Mouse (Mus musculus): ENCODE measurements around the gene Apobec4. TPM values are rescaled to one million over a fixed set of nuclear protein-coding genes. Genes with fewer than 3 reads are reported as not detected.
"Not testable (repeated sequence)": the region's sequence is repeated elsewhere in the genome, so short reads cannot be mapped to it uniquely, and the experiment has no call there.

Apobec4 gene
- total RNA-seq, 2 experiments from 2014 or later, result not detected

DNA sequence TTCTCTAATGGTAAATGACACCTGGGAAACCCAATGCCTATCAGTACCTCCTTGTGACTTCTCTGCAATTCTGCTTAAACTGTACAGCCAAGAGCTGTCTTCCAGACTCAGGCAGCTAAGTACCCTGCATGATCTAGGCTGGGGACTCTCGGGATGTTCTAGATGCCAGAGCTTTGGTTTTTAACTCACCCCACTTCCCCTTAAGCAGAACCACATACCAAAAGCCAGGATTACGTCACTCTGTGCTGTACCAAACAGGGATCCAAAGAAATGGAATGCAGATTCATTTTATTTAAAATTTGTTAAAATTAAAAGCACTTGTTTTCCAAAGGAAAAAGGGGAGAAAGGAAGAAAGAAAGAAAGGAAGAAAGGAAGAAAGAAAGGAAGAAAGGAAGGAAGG is 11.4 kb downstream of the Apobec4 start:
- intact Hi-C loops (cut with DNase I), result no loop called here
- DNase-seq, result no peak

DNA sequence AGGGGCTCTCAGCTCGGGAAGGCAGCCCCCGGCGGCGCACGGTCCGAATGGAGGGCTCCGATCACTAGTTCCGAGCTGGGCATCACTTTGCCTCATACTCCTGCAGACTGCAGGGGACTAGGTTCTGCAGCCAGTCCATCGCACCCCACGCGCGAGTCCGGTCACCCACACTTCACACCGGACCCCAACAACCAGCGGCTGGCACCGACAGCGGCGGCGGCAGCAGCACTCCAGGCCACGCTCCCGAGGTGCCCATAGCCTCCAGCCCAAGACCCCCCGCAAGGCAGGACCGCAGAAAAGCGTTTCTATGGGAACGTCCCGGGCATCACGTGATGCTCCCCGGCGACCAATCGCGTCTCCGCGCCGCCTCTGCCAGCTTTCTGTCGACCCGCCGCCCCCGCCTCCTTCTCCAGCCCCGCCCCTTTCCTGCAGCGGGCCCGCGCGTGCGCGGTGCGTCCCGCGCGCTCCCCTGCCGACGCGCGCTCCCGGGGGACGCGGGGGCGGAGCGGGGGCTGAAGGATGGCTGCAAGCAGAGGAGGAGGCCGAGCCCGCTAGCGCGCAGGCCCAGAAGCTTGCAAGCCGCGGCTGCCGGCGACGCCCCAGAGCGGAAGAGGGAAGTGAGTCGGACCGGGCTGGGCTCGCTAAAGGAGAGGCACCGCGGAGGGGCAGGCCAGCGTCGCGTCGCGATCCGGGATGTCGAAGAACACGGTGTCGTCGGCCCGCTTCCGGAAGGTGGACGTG is 15.9 kb downstream of the Apobec4 start, which contains the start of the genes Rgl1 and Arpc5:
TSS of gene Rgl1 (minus strand) at position 320 of the 741 bp plus-strand sequence.
TSS of gene Arpc5 (plus strand) at position 511 of the 741 bp plus-strand sequence.
- peak; percentile 99 for DNase-seq
- intact Hi-C loops (cut with DNase I), result loop anchor here (2.0 to 5.0 kb wide), 2 partner anchors 137 to 244 kb away; partner anchors contain the start of gene Smg7

DNA sequence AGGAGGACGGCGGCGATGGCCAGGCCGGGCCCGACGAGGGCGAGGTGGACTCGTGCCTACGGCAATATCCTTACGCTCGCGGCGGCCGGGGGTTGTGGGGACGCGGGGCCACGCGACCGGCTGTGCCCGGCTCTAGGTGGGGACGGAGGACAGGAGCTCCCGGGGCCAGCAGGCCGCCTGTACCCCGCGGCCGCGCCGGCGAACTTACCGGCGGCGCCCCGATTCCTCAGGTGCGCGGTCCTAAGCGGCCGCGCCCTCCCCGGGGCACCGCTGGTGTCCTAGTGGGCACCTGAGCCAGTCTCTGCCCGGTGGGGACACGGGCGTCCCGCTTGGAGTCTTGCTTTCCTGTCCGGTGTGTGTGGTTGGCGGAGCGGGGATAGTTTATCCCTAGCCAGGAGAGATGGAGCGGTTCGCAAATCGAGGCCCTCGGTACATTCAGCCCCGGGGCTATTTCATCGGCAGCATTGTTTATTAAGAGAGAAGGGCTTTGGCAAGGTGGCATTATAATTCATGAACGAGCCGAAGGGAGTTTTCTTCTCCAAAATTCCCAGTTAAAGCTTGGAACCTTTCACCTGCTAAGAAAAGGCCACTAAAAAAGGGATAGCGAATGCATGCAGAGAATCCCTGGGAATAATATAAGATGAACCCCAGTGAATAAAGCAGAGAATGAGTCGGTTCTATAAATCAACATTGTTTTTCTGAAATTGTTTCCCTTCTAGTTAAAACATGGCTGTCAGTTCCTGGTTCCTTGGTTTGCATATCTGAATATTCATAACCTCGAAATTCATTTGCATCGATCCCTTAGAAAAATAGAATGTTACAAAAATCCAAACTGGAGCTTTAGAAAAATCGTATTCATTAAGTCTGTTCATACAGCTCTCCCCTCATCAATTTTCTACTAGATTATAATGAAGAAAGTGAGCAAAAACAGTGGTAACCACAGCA is 16.7 kb downstream of the Apobec4 start:
- intact Hi-C loops (cut with DNase I), result loop anchor here (2.0 to 5.0 kb wide), 2 partner anchors 136 to 245 kb away; partner anchors contain the start of gene Smg7
- no peak for DNase-seq

DNA sequence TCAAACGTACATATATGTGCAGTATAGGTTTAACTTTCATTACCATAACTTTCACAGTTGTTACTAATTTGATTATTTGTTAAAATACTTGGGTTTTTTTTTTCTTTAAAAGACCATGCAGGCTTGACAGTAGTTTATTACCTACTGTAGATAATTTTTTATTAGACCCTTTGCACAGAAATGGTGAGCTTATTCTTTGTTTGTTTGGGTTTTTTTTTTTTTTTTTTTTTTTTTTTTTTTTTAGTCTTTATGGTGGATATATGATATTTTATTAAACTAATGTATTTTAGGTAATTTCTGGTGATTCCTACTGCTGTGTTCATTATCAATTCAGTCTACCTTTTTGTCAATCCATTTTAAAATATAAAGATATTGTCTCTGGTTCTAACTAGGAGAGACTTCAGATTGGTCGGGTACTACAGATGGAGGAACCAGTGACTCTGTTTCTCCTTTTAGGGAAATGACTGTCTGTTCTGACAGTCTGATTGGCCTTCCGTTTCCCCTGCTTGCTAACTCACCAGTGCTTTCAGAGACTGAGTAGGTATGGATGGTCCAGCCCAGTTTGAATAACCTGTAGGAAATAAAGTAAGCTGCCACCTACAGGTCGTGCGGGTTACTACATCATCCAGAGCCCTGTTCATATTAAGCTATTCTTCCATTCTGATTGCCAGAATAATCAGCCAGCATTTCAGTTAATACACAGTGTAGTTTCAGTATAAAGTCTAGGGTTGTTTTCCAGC is 17.6 kb downstream of the Apobec4 start:
- DNase-seq, result peak; percentile 80 to 88
- intact Hi-C loops (cut with DNase I), result loop anchor here (2.0 to 5.0 kb wide), 2 partner anchors 135 to 246 kb away; partner anchors contain the start of gene Smg7

DNA sequence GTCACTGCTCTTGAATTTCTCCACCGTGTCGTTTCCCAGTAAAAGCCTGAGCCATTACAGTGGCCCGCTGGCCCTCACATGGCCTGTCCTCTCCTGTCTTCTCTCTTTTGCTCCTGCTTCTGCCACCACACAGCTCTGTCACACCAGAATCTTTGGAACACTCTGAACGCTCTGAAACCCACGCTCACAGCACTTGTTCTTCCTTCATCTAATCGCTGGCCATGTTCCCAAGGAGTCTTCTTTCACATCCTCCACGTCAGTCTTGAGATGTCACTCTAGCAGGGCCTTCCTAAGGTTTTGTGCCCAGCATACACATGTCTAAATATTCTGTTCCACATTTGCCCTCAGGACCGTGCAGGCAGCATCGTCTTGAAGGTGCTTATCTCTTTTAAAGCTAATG is 20.7 kb downstream of the Apobec4 start:
- intact Hi-C loops (cut with DNase I), result no loop called here
- no peak for DNase-seq

DNA sequence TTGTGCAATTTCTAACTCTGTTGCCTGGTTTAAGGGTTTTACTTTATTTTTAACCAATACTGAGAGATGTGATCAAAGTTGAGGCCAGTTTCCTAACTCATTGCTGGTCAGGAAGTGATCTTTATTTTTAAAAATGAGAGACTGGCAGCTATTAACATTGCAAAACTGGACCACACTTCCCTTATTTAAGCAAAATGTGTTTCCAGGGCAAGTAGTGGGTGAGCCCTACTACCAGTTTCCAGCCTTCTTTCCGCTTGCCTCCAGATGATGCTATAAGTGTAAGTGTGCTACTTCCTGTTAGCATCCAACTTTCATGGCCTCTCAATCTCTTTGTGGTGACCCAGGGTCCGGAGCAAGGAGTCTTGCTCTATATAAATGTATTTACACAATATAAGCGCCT is 24.2 kb downstream of the Apobec4 start:
- intact Hi-C loops (cut with DNase I); DNase-seq: not testable (repeated sequence)

DNA sequence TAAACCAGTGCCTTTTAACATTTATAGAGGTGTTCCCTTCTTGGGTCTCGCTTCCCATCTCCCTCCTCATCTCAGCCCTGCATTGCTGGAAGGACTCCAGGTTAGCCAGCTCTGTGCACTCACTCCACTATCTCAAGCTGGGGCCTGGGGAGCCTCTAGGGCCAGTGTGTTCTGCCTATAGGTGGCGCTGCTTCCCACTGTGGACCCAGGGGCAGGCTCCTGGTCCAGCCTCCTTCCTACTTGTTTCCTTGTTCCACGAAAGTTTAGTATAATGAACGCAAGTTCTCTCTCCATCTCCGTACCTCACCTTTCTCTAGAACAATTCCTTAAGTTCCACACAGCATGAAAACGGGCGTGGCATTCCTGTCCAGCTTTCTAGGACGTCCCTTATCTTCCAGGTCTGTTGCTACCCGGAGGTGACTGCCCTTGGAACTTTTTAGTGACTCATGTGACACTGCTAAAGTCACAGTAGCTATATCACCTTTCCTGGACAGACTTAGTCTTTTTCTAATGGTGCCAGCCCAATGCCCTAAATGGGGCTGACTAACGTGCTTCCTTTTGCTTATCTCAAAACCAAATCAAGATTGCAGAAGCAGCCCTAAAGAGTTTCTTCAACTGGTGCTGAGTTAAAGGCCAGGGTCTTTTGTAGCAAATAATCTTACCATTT is 28.9 kb downstream of the Apobec4 start:
- peak; percentile 82 to 87 for DNase-seq
- intact Hi-C loops (cut with DNase I), result no loop called here

DNA sequence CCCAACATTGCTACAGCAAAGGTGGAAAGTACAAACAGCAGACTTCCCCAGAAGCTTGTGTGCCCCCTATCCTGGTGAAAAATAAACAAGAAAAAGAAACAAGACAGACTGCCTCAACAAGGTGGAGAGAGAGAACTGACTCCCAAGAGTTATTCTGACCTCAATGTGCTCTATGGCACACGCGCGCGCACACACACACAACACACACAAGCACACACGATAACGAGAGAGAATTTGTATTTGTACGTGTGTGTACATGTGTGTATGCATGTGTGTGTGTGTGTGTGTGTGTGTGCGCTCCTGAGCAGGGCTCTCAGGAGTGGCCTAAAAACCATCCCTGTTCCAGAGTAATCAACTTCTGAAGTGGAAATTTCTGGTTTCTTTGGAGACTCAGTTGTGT is 34.3 kb downstream of the Apobec4 start:
- no peak for DNase-seq
- intact Hi-C loops (cut with DNase I), result no loop called here

DNA sequence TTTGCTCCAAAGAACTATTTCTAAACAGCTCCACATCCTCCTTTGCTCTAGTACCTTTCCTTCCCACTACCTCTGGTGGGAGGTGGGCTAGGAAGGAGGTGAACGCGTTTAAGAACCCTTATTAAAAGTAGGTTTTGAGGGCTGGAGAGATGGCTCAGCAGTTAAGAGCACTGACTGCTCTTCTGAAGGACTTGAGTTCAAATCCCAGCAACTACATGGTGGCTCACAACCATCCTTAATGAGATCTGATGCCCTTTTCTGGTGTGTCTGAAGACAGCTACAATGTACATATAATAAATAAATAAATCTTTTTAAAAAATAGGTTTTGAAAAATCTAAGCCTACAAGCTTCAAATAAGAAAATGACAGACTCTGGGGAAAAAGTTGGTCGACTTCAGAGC is 35.1 kb downstream of the Apobec4 start:
- intact Hi-C loops (cut with DNase I); DNase-seq: not testable (repeated sequence)

DNA sequence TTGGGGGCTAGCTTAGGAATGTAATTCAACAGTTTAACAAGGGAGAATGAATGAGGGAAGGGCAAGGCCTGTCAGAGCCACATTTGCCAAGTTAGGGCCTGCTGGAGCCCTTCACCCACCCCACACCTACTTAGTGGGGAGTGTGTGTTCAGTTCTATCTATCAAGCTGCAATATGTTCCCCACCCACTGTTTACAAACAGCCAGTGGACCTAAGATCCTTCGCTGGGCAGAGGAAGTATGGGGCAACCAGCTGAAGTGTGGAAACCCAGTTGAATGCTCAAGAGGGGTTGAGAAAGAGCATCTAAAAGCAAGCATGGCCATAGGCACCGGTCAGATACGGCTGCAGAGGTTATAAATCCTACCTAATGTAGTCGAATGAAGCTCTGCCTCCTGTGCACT is 36.6 kb downstream of the Apobec4 start:
- no peak for DNase-seq
- intact Hi-C loops (cut with DNase I), result no loop called here

DNA sequence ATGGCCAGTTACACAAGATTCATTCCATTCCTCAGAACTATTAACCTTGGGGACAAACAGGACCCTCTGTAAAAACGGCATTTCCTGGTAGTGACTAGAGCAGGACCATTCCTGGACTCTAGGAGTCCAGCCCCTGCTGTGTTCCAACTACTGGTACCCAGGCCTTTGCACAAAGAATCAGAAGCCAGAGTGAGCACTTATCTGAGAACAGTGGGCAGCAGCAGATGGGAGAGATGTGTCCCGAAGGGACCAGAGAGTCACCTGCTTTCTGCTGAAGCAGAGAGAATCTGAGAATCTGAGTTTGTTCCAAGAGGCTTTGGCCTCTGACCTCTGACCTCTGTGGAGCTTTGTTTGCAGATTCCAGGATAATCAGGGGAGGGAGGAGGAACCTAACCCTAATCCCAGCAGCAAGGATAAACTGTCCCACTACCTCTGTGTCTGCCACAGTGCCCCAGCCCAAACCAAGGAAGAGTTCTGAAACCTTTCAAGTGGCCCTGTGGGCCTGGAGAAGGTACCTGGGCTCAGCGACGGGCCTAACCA is 37.8 kb downstream of the Apobec4 start:
- no peak for DNase-seq
- intact Hi-C loops (cut with DNase I), result no loop called here

DNA sequence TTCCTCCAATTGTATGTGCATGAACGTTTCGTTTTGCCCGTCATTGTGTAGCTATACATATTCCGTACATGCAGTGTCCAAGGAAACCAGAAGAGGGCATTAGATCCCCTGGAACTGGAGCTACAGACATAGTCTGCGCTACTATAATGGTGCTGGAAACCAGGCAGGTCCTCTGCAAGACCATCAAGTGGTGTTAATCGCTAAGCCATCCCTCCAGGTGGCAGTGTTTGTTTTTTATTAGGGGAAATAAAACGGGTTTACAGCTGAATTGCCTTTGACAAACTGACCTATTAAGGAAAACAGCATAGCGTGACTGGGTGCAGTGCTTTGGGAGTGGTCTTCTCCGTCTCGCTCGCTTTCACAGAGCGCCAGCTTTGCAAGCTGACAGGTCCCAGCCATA is 39.9 kb downstream of the Apobec4 start:
- intact Hi-C loops (cut with DNase I), result loop anchor here (2.0 kb wide), 1 partner anchor 113 kb away; the partner anchor contains the start of gene Smg7

DNA sequence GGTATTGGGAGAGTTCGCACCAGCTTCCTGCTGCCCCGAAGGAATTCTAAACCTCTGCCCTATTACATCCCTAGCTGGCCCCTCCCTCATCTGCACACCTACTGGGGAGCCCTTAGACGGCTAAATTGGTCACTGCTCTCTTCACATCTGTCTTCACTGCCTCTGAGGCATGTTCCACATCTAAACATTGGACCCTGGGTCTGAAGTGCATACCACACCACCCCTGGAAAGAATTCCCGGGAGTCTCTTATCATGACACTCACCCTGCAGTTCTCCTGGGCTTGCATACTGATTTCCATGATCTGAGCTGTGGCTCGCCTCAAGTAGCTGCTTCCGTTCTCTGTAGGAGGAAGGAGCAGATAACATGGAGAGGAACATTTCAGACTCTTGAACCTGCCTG is 40.5 kb downstream of the Apobec4 start:
- DNase-seq, result no peak
- intact Hi-C loops (cut with DNase I), result loop anchor here (2.0 kb wide), 1 partner anchor 112 kb away; the partner anchor contains the start of gene Smg7

More for the DNA sequence above, 39.9 kb downstream of the Apobec4 start:
- peak; percentile 26 to 58 for DNase-seq

DNA sequence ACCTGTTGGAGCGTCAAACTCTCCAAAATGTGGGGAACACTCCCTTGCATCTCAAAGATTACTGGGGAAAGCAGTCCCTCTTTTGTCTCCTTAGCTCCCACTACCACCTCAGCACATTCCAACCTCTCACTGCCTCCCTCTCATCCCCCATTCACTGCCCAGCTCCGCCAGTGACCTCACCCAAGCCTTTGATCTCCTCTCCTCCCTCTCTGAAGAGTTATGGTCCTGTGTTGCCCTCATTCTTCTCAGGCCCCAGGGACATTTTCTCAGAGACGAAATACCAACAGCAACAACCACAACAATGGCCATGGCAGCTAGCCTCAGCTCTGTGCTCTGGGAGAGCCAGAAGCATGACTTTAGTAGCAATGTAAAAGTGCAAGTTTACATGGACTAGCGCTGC is 40.9 kb downstream of the Apobec4 start:
- intact Hi-C loops (cut with DNase I), result loop anchor here (2.0 kb wide), 1 partner anchor 112 kb away; the partner anchor contains the start of gene Smg7
- no peak for DNase-seq

DNA sequence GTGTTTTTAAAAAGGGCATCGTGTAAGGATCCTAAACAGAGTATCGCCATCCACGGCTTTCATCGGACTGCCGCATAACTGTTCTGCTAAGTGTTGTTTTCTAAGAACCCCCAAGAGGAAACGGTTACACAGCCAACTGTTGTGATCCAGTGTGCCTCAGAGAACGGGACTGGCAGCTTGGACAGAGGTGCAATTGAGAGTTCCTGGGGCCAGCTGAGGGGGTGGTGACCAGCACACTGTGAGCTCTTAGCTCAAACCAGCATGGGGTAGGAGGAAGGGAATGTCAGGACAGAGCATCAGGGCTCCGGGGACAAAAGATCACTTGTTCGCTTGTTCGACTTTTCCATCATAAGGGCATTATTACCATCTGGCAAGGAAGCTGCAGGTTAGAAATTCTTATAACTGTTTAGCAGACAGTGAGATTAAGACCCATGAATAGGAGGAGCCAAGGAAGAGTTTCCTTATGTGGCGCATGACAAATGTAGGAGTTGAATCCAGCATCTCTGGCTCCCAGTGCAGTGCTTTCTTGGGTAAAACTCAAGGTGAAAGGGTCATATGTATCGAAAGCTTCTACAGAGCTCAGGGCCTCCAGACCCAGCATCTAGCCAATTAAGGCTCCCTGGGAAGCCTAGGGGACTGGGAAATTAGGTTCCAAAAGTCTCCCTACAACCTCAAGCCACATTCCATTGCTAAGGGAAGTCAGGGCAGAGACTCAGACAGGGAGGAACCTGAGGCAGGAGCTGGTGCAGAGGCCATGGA is 42.6 kb downstream of the Apobec4 start:
- DNase-seq, result no peak
- intact Hi-C loops (cut with DNase I), result no loop called here

DNA sequence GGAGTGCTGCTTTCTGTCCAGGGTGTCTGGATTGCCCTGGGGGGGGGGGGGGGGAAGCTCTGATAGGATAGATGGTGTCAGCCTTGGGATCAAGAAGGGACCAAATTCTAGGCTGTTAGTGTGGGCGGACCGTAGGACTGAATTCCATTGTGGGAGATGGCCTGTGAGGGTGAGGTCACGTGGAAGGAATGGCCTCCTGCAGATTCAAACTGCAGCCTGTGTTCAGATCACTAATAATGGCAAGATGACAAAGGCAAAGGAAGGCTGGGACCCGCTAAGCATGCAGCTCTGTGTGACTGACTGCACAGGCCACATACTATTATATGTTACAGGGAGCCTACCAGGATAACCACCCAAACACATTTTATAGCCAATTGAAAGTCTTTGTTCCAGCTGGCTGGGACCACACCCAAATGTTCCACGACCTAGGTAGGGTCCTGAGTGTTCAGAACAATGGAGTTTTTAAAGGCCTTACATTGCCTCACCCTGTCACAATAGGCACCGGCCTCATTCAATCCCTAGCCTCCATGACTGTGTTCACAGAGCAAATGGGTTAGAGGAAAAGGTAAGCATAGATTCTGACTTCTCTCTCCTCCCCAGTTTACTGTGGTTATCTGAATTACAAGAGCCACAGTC is 43.3 kb downstream of the Apobec4 start:
- intact Hi-C loops (cut with DNase I), result no loop called here
- DNase-seq, result no peak

DNA sequence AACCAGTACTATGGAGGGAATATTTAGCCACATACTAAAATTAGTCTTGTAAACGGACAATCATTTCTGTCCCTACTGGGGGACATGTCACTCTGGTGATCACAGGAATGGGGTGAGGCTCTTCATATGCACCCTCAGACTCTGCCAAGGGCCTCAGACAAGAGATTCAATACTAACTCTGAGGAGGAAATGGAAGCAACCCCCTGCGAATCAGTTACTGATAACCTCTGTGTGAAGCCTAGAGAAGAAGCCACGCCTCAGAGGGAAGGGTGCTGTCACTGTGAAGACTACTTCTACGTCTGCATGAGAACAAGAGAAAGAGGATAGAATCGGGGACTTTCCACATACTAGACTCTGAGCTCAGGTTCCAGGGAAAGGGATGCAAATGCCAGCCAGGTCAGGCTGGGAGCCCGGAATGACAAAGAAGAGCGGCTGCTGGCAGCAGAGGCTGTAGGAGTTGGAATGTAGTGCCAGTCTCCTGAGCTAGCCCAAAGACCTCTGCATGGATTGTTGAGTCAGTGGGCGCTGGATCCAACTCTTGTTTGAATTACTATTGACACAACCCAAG is 45.4 kb downstream of the Apobec4 start:
- intact Hi-C loops (cut with DNase I), result loop anchor here (5.0 kb wide), 1 partner anchor 602 kb away; no protein-coding TSS in a partner anchor
- no peak for DNase-seq

Measured in heart, postnatal 14 days (tissue).